Mouse (Mus musculus) heart, postnatal 4 days (tissue): ENCODE results near the gene Tigd4. TPM values are rescaled to one million over a fixed set of nuclear protein-coding genes. Genes with fewer than 3 reads are reported as not detected.

ENCODE experiments used
- DNase-seq: peaks from one replicate; pipeline ENCODE4 v3.0.0; 2021
- total RNA-seq, 2 experiments: library from RNA; stranded (reverse); gene quantifications; 2 replicates each; pipeline ENCODE4 v1.2.3; 2021

Tigd4 gene
- total RNA-seq, 2 experiments from 2014 or later = 0.33 to 0.34 TPM

GRCm38 (mm10) chr3:84615050-84615855 is 21.9 kb downstream of the Tigd4 start:
- peak; percentile 18 for DNase-seq

DNA sequence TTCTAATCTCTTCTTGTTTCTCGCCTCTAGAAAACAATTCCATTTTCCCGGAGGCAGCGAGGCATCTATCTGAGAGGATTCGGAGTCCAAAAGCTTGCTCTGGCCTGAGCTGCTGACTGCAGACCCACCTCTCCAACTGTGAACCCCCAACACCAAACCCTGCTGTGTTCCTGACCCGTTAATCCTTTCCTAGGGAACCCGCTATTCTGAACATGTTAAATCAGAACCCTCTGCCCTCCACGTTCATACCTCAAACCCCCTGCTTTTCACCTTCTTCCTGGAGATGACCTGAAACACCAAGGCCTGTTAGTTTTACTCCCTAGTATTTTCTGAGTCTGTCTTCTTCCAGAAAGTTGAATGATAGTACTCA is 22.5 kb downstream of the Tigd4 start:
- no peak for DNase-seq

- DNase-seq = no peak
Observed at GRCm38 (mm10) chr3:84618627-84619026, 25.3 kb downstream of the Tigd4 start.

GRCm38 (mm10) chr3:84619056-84619455 is 25.7 kb downstream of the Tigd4 start:
- no peak for DNase-seq

DNA sequence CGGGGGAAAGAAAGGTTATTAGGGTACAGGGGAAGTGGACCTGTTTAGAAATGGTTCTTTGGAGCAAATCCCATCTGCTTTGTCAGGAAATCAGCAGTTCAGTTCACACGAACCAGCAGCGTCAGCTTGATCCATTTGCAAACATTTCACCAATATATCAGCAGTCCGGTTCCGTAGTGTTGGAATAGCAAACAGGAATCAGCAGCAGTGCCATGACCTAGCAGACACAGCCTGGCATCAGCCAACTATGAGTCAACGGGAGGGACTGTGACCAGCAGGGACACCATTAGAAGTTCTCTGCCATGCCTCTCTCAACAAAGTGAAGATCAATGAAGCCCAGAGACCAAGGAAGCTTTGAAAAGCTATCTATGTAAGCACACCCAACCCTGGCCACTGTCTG is 26.4 kb downstream of the Tigd4 start:
- no peak for DNase-seq

DNA sequence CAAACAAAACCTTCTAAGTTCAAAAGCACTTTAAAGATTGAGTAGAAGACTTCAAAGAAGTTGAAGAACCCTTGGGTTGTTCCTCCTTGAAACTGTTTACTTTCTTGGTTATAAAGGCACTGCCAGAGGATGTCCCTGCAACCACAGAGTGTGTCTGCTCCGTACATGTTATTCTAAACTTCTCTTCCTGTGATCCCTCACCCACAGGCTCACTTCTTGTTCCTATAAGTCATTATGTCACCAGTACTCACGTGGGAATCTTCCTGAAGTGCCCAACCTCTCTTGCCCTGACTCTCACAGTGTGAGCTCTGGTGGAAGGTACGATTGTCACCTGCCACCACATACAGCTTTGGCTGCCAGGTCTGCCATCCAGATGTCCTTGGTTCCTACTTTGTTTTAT is 28.7 kb downstream of the Tigd4 start:
- no peak for DNase-seq

DNA sequence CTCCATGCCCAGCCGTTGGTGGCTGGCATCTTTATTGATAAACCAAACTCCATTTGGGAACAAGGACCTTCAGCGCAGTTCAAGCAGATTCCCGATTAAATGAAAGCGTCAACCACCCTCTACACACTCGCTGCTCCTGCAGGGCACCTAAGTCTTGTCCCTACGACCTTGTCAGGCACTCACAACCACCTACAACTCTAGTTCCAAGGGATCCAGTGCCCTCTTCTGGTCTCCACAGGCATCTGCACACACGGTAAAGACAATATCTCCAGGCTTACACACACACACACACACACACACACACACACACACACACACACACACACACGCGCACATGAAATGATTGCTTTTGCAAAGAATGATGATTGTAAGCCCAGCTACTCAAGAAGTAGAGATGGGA is 38.2 kb downstream of the Tigd4 start:
- no peak for DNase-seq

- no peak for DNase-seq
Observed at GRCm38 (mm10) chr3:84637095-84637494, 43.7 kb downstream of the Tigd4 start.

DNA sequence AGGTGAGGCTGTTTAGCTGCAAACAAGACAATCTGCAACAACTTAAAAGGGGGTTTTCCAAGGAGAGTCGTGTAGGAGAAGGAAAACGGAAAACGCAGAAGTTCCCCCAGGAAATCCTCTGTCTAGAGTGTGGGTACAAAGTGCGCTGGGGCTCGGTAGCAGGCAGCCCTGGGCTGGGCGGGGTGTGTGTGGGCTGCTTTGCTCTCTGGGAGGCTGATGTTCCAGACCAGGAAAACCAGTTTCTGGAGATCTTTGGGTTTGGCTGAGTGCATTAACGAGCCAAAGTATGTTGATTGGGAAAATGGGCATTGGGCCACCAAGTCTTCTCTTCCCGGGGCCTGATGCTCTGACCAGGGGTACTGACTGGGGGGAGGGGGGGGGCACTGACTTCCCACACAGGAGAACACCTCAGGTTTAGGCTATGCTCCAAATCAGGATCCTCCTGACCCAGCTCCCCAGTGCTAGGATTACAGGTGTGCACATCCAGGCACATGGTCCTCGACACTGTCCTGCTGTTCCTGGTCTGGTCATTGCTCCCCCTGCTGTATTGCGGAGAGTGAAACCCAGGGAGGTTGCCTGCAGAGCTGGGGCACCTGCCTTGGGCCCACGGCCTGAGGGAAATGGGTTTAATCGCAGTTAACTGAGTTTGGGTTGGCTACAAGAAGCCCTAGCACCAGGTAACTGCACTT is 44.7 kb downstream of the Tigd4 start:
- DNase-seq = no peak

DNA sequence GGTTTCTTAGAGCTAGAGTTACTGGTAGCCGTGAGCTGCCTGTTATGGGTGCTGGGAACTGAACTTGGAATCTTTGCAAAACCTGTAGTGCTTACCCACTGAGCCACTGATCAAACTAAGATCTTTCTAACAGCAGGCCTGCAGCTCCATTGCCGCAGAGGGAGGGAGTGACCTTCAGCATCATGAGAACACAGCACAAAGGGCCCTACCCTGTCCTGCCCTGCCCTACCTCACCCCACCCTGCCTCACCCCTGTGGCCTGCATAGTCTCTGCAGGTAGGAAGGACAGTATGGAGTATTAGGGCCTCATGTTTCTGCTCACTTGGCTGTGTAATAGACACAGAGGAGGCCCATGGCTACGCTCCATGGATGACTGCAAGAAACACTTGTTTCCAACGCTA is 45.5 kb downstream of the Tigd4 start:
- DNase-seq = no peak

- no peak for DNase-seq
Observed at GRCm38 (mm10) chr3:84639767-84640500, 46.6 kb downstream of the Tigd4 start.

DNA sequence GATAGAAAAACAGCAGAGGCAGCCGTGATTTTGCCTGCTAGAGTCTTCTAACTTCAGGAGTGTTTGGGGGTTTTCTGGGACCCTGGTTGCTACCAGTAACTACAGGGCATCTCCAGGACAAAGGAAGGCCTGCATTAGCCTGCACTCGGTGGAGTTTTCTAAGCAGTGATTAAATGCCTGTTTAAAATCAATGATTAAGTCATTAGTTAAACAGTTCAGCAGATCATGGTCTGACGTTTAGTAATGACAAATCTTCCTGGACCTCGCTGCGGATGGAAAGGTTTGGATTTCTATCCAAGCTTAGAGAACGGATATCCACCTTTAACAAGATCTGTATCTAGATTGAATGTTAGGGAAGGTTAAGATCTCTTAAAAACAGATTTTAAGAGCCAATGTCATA is 47.2 kb downstream of the Tigd4 start:
- DNase-seq = no peak

GRCm38 (mm10) chr3:84641391-84641790 is 48.0 kb downstream of the Tigd4 start:
- DNase-seq = no peak

DNA sequence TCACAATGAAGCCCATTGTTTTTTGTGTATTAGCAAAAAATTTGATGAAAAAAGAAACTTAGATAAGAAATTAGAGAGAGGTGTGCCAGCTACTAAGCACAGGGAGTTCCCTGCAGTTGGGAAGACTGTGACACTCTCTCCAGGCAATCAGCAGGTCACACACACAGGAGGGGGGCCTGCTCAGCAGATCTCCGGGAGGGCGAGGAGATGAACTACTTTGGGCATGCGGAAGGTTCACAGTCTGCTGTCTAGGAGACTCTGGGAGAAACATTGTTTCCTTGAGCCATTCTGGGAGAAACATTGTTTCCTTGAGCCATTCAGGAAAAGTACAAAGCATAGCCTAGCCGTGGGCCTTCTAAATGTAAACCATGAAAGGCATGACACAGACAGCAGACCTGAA is 49.6 kb downstream of the Tigd4 start:
- DNase-seq = no peak

- DNase-seq = no peak
Observed at GRCm38 (mm10) chr3:84645156-84646006, 52.0 kb downstream of the Tigd4 start.

DNA sequence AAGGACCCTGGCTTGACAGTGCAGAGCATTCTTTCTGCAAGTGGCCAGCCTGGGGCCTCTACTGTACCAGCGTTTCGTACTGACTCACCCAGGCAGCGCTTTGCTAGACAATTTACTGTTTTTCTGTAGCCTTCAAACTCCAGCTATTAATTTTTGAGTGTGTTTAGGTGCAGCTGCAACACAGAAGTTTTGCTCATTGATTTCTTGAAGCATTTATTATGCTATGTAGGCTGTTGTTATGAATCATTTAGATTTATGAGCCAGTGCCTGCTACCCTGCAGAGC is 52.6 kb downstream of the Tigd4 start:
- DNase-seq = no peak

- DNase-seq = no peak
Observed at GRCm38 (mm10) chr3:84646331-84646845, 53.0 kb downstream of the Tigd4 start.

Other genes with a start within 250 kb of the Tigd4 start
- 1 to 10 TPM; 1.0 to 1.3 TPM for gene Fhdc1, start 113.1 kb upstream of the Tigd4 start, total RNA-seq
- 10 to 100 TPM; 36.0 to 41.6 TPM for gene Arfip1, start 10.9 kb upstream of the Tigd4 start, total RNA-seq
- gene Tmem154, start 72.6 kb downstream of the Tigd4 start, total RNA-seq = 1 to 10 TPM; 3.6 to 4.0 TPM
- gene Fbxw7, start 221.7 kb downstream of the Tigd4 start, total RNA-seq = 10 to 100 TPM; 41.9 to 45.6 TPM